Comparison of ENCODE assay signal across 9 mouse cellular contexts in the genomic region with DNA sequence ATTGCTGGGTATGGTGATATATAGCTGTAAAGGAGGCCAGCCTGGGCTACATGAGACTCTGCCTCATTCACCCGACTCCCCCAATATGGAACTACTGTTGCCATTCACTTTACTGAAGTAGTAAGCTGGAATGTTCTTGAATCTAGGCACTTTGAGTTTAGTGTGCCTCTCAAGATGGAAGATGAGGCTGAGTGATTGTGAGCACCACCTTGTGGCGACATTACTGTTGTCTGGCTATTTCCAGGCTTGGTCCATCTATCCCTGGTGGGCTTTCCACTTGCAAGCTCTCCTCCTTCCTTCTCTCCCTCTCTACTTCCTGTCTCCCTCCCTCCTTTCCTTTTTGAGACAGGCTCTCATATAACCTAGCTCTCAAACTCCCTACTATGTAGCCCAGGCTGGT. TPM values are rescaled to one million over a fixed set of nuclear protein-coding genes. Genes with fewer than 3 reads are reported as not detected.
DNase-seq lines count a peak whose midpoint lies in the region; ATAC-seq and TF ChIP-seq lines count a peak whose summit lies in the region.
"Had no signal": no experiment of that assay in that cellular context is flagged by ENCODE, and none has a peak within 500 bp of the region (broad histone marks: within the 10 kb centered on the region; RNA-seq: fewer than 3 reads in every experiment).

No protein-coding gene starts in this region.

- no peak overlapping the region for H3K4me2 ChIP-seq in forebrain, postnatal 0 days (ENCODE audit: low read depth)
- H3K4me2 ChIP-seq in forebrain, embryonic 12.5 days = no peak overlapping the region
- H3K4me2 ChIP-seq in liver, postnatal 0 days (ENCODE audit: low read depth, low read length) = no peak overlapping the region
- H3K4me2 ChIP-seq in forebrain, embryonic 13.5 days = no peak overlapping the region

- no peak overlapping the region for H3K9ac ChIP-seq in forebrain, postnatal 0 days
- no peak overlapping the region for H3K9ac ChIP-seq in forebrain, embryonic 12.5 days
- no peak overlapping the region for H3K9ac ChIP-seq in liver, postnatal 0 days (replicated peaks)
- no peak overlapping the region for H3K9ac ChIP-seq in forebrain, embryonic 13.5 days

- no peaks in the 10 kb centered on the region for H3K9me3 ChIP-seq in forebrain, postnatal 0 days (ENCODE audit: low read length)
- no peaks in the 10 kb centered on the region for H3K9me3 ChIP-seq in forebrain, embryonic 12.5 days
- no peaks in the 10 kb centered on the region for H3K9me3 ChIP-seq in liver, postnatal 0 days (ENCODE audit: low read length)
- H3K9me3 ChIP-seq in forebrain, embryonic 13.5 days (replicated peaks) = no peaks in the 10 kb centered on the region

- H3K4me1 ChIP-seq in forebrain, postnatal 0 days (ENCODE audit: insufficient read depth) = no peaks in the 10 kb centered on the region
- H3K4me1 ChIP-seq in forebrain, embryonic 12.5 days = no peaks in the 10 kb centered on the region
- H3K4me1 ChIP-seq in liver, postnatal 0 days (ENCODE audit: insufficient read depth) = no peaks in the 10 kb centered on the region
- no peaks in the 10 kb centered on the region for H3K4me1 ChIP-seq in forebrain, embryonic 13.5 days

- WGBS in forebrain, postnatal 0 days = 40% methylated on average over 2 of the region's 2 CpGs
- 40% methylated on average over 2 of the region's 2 CpGs for WGBS in forebrain, embryonic 12.5 days
- 50% methylated on average over 2 of the region's 2 CpGs for WGBS in liver, postnatal 0 days (ENCODE audit: insufficient replicate concordance)
- 39% methylated on average over 2 of the region's 2 CpGs for WGBS in forebrain, embryonic 13.5 days

- peaks cover 13% of the 10 kb centered on the region for H3K36me3 ChIP-seq in forebrain, postnatal 0 days (ENCODE audit: insufficient read depth)
- no peaks in the 10 kb centered on the region for H3K36me3 ChIP-seq in forebrain, embryonic 12.5 days (replicated peaks)
- peaks cover 2% of the 10 kb centered on the region for H3K36me3 ChIP-seq in liver, postnatal 0 days (replicated peaks; ENCODE audit: insufficient read depth, low read length)
- H3K36me3 ChIP-seq in forebrain, embryonic 13.5 days (ENCODE audit: poor library complexity, severe bottlenecking) = no peaks in the 10 kb centered on the region

- no peak for TF ChIP-seq EP300 in liver, postnatal 0 days (IDR thresholded peaks at IDR 0.05; ENCODE audit: low read depth)

- ATAC-seq in forebrain, postnatal 0 days = 0 out of 2 replicates have a peak, but pooled peaks have one; percentile 34
- no peak for ATAC-seq in forebrain, embryonic 12.5 days (ENCODE audit: low FRiP score)
- ATAC-seq in liver, postnatal 0 days = no peak
- ATAC-seq in megakaryocyte-erythroid progenitor cell, adult 5-6 weeks (replicated peaks; ENCODE audit: low FRiP score, low TSS enrichment, poor library complexity, severe bottlenecking) = 0 out of 2 replicates have a peak, but pooled peaks have one; percentile 40
- ATAC-seq in forebrain, embryonic 13.5 days = no peak

- peak; percentile 62 for DNase-seq in forebrain, postnatal 0 days
- DNase-seq in liver, postnatal 0 days = no peak
- DNase-seq in liver (no peak), MN1 (ENCODE audit: low spot score) (peak; percentile 55)
- DNase-seq in fibroblast of lung, adult 2 months (ENCODE audit: low read depth) = peak; percentile 13

- H3K27me3 ChIP-seq in forebrain, postnatal 0 days (ENCODE audit: insufficient read depth, low read length) = no peaks in the 10 kb centered on the region; the same call in 1 of the 2 replicates
- peaks cover 34% of the 10 kb centered on the region for H3K27me3 ChIP-seq in forebrain, embryonic 12.5 days
- H3K27me3 ChIP-seq in liver, postnatal 0 days (ENCODE audit: insufficient read depth, low read length) = no peaks in the 10 kb centered on the region
- peaks cover 15% of the 10 kb centered on the region for H3K27me3 ChIP-seq in forebrain, embryonic 13.5 days

- no peak overlapping the region for H3K4me3 ChIP-seq in forebrain, postnatal 0 days (ENCODE audit: low read depth, low read length)
- H3K4me3 ChIP-seq in forebrain, embryonic 12.5 days (replicated peaks) = no peak overlapping the region
- no peak overlapping the region for H3K4me3 ChIP-seq in liver, postnatal 0 days (ENCODE audit: low read depth, low read length)
- H3K4me3 ChIP-seq in forebrain, embryonic 13.5 days = no peak overlapping the region

- peak; percentile 78 for TF ChIP-seq CTCF in forebrain, postnatal 0 days (IDR thresholded peaks at IDR 0.05; ENCODE audit: low read depth)
- TF ChIP-seq CTCF in liver, postnatal 0 days (IDR thresholded peaks at IDR 0.05; ENCODE audit: low read depth) = peak; percentile 74

- no peak overlapping the region for H3K27ac ChIP-seq in forebrain, postnatal 0 days (ENCODE audit: low read depth, low read length)
- H3K27ac ChIP-seq in forebrain, embryonic 12.5 days = no peak overlapping the region
- no peak overlapping the region for H3K27ac ChIP-seq in liver, postnatal 0 days (ENCODE audit: low read depth)
- no peak overlapping the region for H3K27ac ChIP-seq in forebrain, embryonic 13.5 days

RNA-seq across cellular contexts. Expression of a gene that starts 14.0 kb away (rescaled TPM):
- total RNA-seq in forebrain, postnatal 0 days (2014; rRNA removed) = 6.5 and 9.4 TPM in 2 replicates
- polyA plus RNA-seq in forebrain, postnatal 0 days (2015; fragmentation: Nextera tagmentation; extraction: Ambion mirVana) = 4.8 and 7.1 TPM in 2 replicates
- 1.1 TPM in 2 replicates for polyA plus RNA-seq in forebrain, embryonic 12.5 days (2016; fragmentation: Nextera tagmentation; extraction: Ambion mirVana)
- polyA plus RNA-seq in liver, postnatal 0 days (2015; fragmentation: Nextera tagmentation; extraction: Ambion mirVana) = 4.1 and 5.9 TPM in 2 replicates
- total RNA-seq in megakaryocyte-erythroid progenitor cell, adult 5-6 weeks (2014; fragmentation: Nextera tagmentation) = 32.2 and 35.9 TPM in 2 replicates
- 7.4 and 9.7 TPM in 2 replicates for total RNA-seq in megakaryocyte-erythroid progenitor cell, adult 5-6 weeks (2017)
- polyA plus RNA-seq in forebrain, embryonic 13.5 days (2015; fragmentation: Nextera tagmentation; extraction: Ambion mirVana) = 0.76 and 0.92 TPM in 2 replicates

RNA-seq across cellular contexts. Expression of a gene that starts 23.5 kb away (rescaled TPM):
- total RNA-seq in forebrain, postnatal 0 days (2014; rRNA removed) = 0.71 TPM in 1 of 2 replicates, not detected in the other
- polyA plus RNA-seq in forebrain, postnatal 0 days (2015; fragmentation: Nextera tagmentation; extraction: Ambion mirVana) = 3.0 and 3.1 TPM in 2 replicates
- 0.33 and 0.64 TPM in 2 replicates for polyA plus RNA-seq in forebrain, embryonic 12.5 days (2016; fragmentation: Nextera tagmentation; extraction: Ambion mirVana)
- 0.09 TPM in 1 of 2 replicates, not detected in the other for polyA plus RNA-seq in liver, postnatal 0 days (2015; fragmentation: Nextera tagmentation; extraction: Ambion mirVana)
- total RNA-seq in megakaryocyte-erythroid progenitor cell, adult 5-6 weeks (2014; fragmentation: Nextera tagmentation) = not detected in 2 replicates
- not detected in 2 replicates for total RNA-seq in megakaryocyte-erythroid progenitor cell, adult 5-6 weeks (2017)
- 0.37 and 0.54 TPM in 2 replicates for polyA plus RNA-seq in forebrain, embryonic 13.5 days (2015; fragmentation: Nextera tagmentation; extraction: Ambion mirVana)

RNA-seq across cellular contexts. Expression of a gene that starts 33.3 kb away (rescaled TPM):
- 0.57 and 0.62 TPM in 2 replicates for total RNA-seq in forebrain, postnatal 0 days (2014; rRNA removed)
- polyA plus RNA-seq in forebrain, postnatal 0 days (2015; fragmentation: Nextera tagmentation; extraction: Ambion mirVana) = 0.43 and 0.64 TPM in 2 replicates
- not detected in 2 replicates for polyA plus RNA-seq in forebrain, embryonic 12.5 days (2016; fragmentation: Nextera tagmentation; extraction: Ambion mirVana)
- polyA plus RNA-seq in liver, postnatal 0 days (2015; fragmentation: Nextera tagmentation; extraction: Ambion mirVana) = not detected in 2 replicates
- not detected in 2 replicates for total RNA-seq in megakaryocyte-erythroid progenitor cell, adult 5-6 weeks (2014; fragmentation: Nextera tagmentation)
- total RNA-seq in megakaryocyte-erythroid progenitor cell, adult 5-6 weeks (2017) = not detected in 2 replicates
- polyA plus RNA-seq in forebrain, embryonic 13.5 days (2015; fragmentation: Nextera tagmentation; extraction: Ambion mirVana) = not detected in 2 replicates
- polyA plus RNA-seq: heart, embryonic 16.5 days had no signal

RNA-seq across cellular contexts. Expression of a gene that starts 52.7 kb away (rescaled TPM):
- 30.8 and 47.0 TPM in 2 replicates for total RNA-seq in forebrain, postnatal 0 days (2014; rRNA removed)
- polyA plus RNA-seq in forebrain, postnatal 0 days (2015; fragmentation: Nextera tagmentation; extraction: Ambion mirVana) = 16.5 and 27.9 TPM in 2 replicates
- polyA plus RNA-seq in forebrain, embryonic 12.5 days (2016; fragmentation: Nextera tagmentation; extraction: Ambion mirVana) = 10.1 and 11.8 TPM in 2 replicates
- polyA plus RNA-seq in liver, postnatal 0 days (2015; fragmentation: Nextera tagmentation; extraction: Ambion mirVana) = 3.4 and 3.7 TPM in 2 replicates
- 4.1 and 12.1 TPM in 2 replicates for total RNA-seq in megakaryocyte-erythroid progenitor cell, adult 5-6 weeks (2014; fragmentation: Nextera tagmentation)
- 1.6 and 7.8 TPM in 2 replicates for total RNA-seq in megakaryocyte-erythroid progenitor cell, adult 5-6 weeks (2017)
- polyA plus RNA-seq in forebrain, embryonic 13.5 days (2015; fragmentation: Nextera tagmentation; extraction: Ambion mirVana) = 13.4 and 13.9 TPM in 2 replicates

Comparison
In these comparisons a context has a peak if more than half of its experiments do, and no peak if none do; other contexts are left out.
1. ATAC-seq: peak in forebrain, postnatal 0 days (single experiment) and megakaryocyte-erythroid progenitor cell, adult 5-6 weeks (single experiment); none in forebrain, embryonic 12.5 days (single experiment), liver, postnatal 0 days (single experiment) and forebrain, embryonic 13.5 days (single experiment).
2. DNase-seq: peak in forebrain, postnatal 0 days (single experiment), MN1 (single experiment) and fibroblast of lung, adult 2 months (single experiment); none in liver, postnatal 0 days (single experiment) and liver (single experiment).